Mouse (Mus musculus) liver, postnatal 0 days (tissue): ENCODE data around the gene Klk8. TPM values are rescaled to one million over a fixed set of nuclear protein-coding genes. Genes with fewer than 3 reads are reported as not detected.

Source experiments
- ATAC-seq: fragments of 200-750 bp; cut with Nextera tagmentation; 2 replicates; pipeline ENCODE4 v1.8.0; 2017; ENCODE audit warnings: mild to moderate bottlenecking, moderate library complexity
- DNase-seq: peaks from one replicate; pipeline ENCODE4 v3.0.0-alpha.2; 2016
- H3K27ac ChIP-seq: fragments of 300-500 bp; sonication (generic); 2 replicates; pipeline ENCODE4 v1.5.1; 2014; ENCODE audit warnings: antibody characterized with exemption, moderate library complexity, mild to moderate bottlenecking, low read depth
- H3K27me3 ChIP-seq: fragments of 300-500 bp; sonication (generic); 2 replicates; pipeline ENCODE4 v1.6.1; 2014; ENCODE audit warnings: low read length, control low read depth, mixed read lengths; ENCODE audit not compliant: insufficient read depth
- H3K36me3 ChIP-seq: fragments of 300-500 bp; sonication (generic); replicated peaks from 2 replicates; pipeline ENCODE4 v1.6.1; 2014; ENCODE audit warnings: mild to moderate bottlenecking, control low read depth, low read length, moderate library complexity, mixed read lengths; ENCODE audit not compliant: insufficient read depth
- H3K4me1 ChIP-seq: fragments of 300-500 bp; sonication (generic); 2 replicates; pipeline ENCODE4 v1.6.1; 2014; ENCODE audit warnings: antibody characterized with exemption, mild to moderate bottlenecking, control low read depth; ENCODE audit not compliant: insufficient read depth
- H3K4me2 ChIP-seq: fragments of 300-500 bp; sonication (generic); 2 replicates; pipeline ENCODE4 v1.6.1; 2014; ENCODE audit warnings: low read depth, mild to moderate bottlenecking, low read length, moderate library complexity, mixed read lengths
- H3K4me3 ChIP-seq: fragments of 300-500 bp; sonication (generic); 2 replicates; pipeline ENCODE4 v1.5.1; 2014; ENCODE audit warnings: low read depth, low read length
- H3K9ac ChIP-seq: fragments of 300-500 bp; sonication (generic); replicated peaks from 2 replicates; pipeline ENCODE4 v1.6.1; 2014; ENCODE audit warnings: mild to moderate bottlenecking, moderate library complexity
- H3K9me3 ChIP-seq: fragments of 300-500 bp; sonication (generic); 2 replicates; pipeline ENCODE4 v1.6.1; 2016; ENCODE audit warnings: mild to moderate bottlenecking, control low read depth, low read length, mixed read lengths
- CTCF ChIP-seq: sonication (generic); IDR thresholded peaks from 2 replicates; pipeline ENCODE4 v1.5.1; 2016; ENCODE audit warnings: antibody characterized with exemption, low read depth
- EP300 ChIP-seq: IDR thresholded peaks from 2 replicates; pipeline ENCODE4 v1.6.1; 2016; ENCODE audit warnings: antibody characterized with exemption, low read depth, mild to moderate bottlenecking
- WGBS: fragments of 180-500 bp; shearing (Covaris S2); extraction: QIAGEN DNeasy Blood & Tissue Kit; methylation state at CpG from one replicate; pipeline ENCODE4 v1.1.7; 2014; ENCODE audit not compliant: insufficient replicate concordance; 5-methylcytosine and 5-hydroxymethylcytosine counted together
- polyA plus RNA-seq: library from polyadenylated mRNA; unstranded; fragments of >200 nt; fragmentation: Nextera tagmentation; extraction: Ambion mirVana; gene quantifications from 2 replicates; pipeline ENCODE4 v1.2.1, GENCODE M21; 2015

Klk8 gene
- polyA plus RNA-seq = 2.2 and 3.2 TPM in 2 replicates

- Histone ChIP-seq H3K4me1 (peaks cover 10% of the 10 kb centered on the region), H3K9me3 (no peaks in the 10 kb centered on the region), H3K27me3 (peaks cover 21% of the 10 kb centered on the region), H3K4me2 (peak within 1 kb of the TSS; percentile 75), H3K4me3 (peak within 1 kb of the TSS; percentile 39), H3K36me3 (no peaks in the 10 kb centered on the region), H3K27ac (no peak within 1 kb of the TSS), H3K9ac (no peak within 1 kb of the TSS)
- ATAC-seq (peak; percentile 10; the same call in 1 of the 2 replicates), DNase-seq (peak; percentile 27)
- TF ChIP-seq EP300 = no peak
- no peak for TF ChIP-seq CTCF
- WGBS = under 1% methylated on average over 28 of the region's 28 CpGs
Measured at GRCm38 (mm10) chr7:43797333-43797769, at the start of gene Klk8. Gene Klk8 (plus strand): TSS chr7:43797577.

DNA sequence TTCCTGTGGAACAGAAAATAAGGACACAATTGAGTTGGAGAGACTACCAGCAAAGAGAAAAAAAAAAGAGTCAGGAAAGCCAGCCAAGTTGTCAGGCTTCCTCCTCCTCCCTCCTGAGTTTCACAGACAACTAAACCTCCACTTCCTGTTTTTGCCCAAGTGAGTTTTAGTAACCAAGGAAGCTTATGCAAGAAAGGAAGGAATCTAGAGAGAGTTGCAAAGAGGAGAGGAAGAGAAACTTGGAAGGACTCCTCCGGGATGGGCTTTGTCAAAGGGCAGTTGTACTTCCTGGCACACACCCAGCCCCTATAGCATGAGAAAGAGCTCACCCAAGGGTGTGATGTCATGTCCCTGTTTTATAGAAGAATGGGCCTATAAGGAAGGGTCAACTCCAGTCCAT is 49.6 kb upstream of the Klk8 start:
- Histone ChIP-seq H3K4me2 (no peak overlapping the region), H3K9me3 (no peaks in the 10 kb centered on the region), H3K27ac (no peak overlapping the region), H3K9ac (no peak overlapping the region), H3K4me3 (no peak overlapping the region), H3K36me3 (no peaks in the 10 kb centered on the region), H3K27me3 (no peaks in the 10 kb centered on the region), H3K4me1 (no peaks in the 10 kb centered on the region; the same call in 1 of the 2 replicates)
- DNase-seq (no peak), ATAC-seq (no peak)
- 19% methylated on average over 1 of the region's 1 CpGs for WGBS
- TF ChIP-seq CTCF (no peak), EP300 (no peak)

DNA sequence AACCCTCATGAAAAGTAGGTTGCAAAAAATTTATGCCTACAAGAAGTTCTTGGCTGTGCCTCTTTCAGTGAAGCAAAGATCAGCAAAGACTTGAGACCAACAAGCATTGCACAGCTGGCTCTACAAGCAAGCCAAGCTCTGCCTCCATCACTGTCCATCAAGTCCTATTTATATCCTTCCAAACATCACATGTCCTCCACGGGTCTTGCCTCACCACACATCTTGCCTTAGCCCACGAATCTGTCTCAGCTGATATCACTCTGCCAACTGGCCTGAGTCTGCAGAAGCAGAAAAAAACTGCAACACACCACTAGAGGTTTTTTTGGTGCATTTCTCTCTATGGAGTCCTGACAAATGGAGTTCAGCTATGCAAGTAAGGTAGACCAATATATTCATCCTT is 44.6 kb upstream of the Klk8 start:
- TF ChIP-seq CTCF (no peak), EP300 (no peak)
- ATAC-seq = no peak
- Histone ChIP-seq H3K27ac (no peak overlapping the region), H3K4me3 (no peak overlapping the region), H3K9ac (no peak overlapping the region), H3K4me1 (no peaks in the 10 kb centered on the region; the same call in 1 of the 2 replicates), H3K4me2 (no peak overlapping the region), H3K36me3 (no peaks in the 10 kb centered on the region), H3K9me3 (no peaks in the 10 kb centered on the region), H3K27me3 (no peaks in the 10 kb centered on the region)
- no peak for DNase-seq
- WGBS = 30% methylated on average over 2 of the region's 2 CpGs

- whole genome bisulfite sequencing = 47% methylated on average over 8 of the region's 8 CpGs
- Histone ChIP-seq H3K27me3 (no peaks in the 10 kb centered on the region), H3K9ac (no peak overlapping the region), H3K36me3 (no peaks in the 10 kb centered on the region), H3K4me1 (no peaks in the 10 kb centered on the region), H3K27ac (no peak overlapping the region), H3K9me3 (no peaks in the 10 kb centered on the region), H3K4me2 (no peak overlapping the region), H3K4me3 (no peak overlapping the region)
- TF ChIP-seq EP300 = no peak
- TF ChIP-seq CTCF = no peak
- DNase-seq (no peak), ATAC-seq (no peak)
Measured at GRCm38 (mm10) chr7:43766484-43766883, 30.9 kb upstream of the Klk8 start.

- Histone ChIP-seq H3K4me1 (no peaks in the 10 kb centered on the region), H3K9me3 (no peaks in the 10 kb centered on the region), H3K4me3 (no peak within 1 kb of the TSS), H3K27ac (no peak within 1 kb of the TSS), H3K9ac (no peak within 1 kb of the TSS), H3K36me3 (no peaks in the 10 kb centered on the region), H3K27me3 (no peaks in the 10 kb centered on the region), H3K4me2 (no peak within 1 kb of the TSS)
- no peak for ATAC-seq
- no peak for TF ChIP-seq CTCF
- no peak for TF ChIP-seq EP300
- no peak for DNase-seq
- WGBS = 55% methylated on average over 4 of the region's 4 CpGs
Measured at GRCm38 (mm10) chr7:43768597-43768996, 28.8 kb upstream of the Klk8 start, which contains the start of gene Klk12. Gene Klk12 (plus strand): TSS chr7:43768897.

GRCm38 (mm10) chr7:43769636-43770035 is 27.7 kb upstream of the Klk8 start:
- Histone ChIP-seq H3K9me3 (no peaks in the 10 kb centered on the region), H3K4me3 (no peak overlapping the region), H3K27ac (no peak overlapping the region), H3K27me3 (no peaks in the 10 kb centered on the region), H3K9ac (no peak overlapping the region), H3K4me1 (no peaks in the 10 kb centered on the region), H3K36me3 (no peaks in the 10 kb centered on the region), H3K4me2 (no peak overlapping the region)
- no peak for ATAC-seq
- no peak for TF ChIP-seq EP300
- TF ChIP-seq CTCF = no peak
- no peak for DNase-seq
- WGBS = 79% methylated on average over 8 of the region's 8 CpGs

DNA sequence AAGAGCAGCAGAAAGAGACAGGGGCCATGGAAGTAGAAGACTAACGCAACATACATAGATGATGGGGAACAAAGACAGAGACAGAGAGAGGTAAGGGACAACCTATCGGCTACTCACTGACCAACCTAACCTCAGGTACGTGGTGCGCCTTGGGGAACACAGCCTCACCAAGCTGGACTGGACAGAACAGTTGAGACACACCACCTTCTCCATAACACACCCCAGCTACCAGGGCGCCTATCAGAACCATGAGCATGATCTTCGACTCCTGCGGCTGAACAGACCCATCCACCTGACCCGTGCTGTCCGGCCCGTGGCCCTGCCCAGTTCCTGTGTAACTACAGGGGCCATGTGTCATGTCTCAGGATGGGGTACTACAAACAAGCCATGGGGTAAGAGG is 26.7 kb upstream of the Klk8 start:
- Histone ChIP-seq H3K9me3 (no peaks in the 10 kb centered on the region), H3K4me1 (no peaks in the 10 kb centered on the region), H3K4me3 (no peak overlapping the region), H3K9ac (no peak overlapping the region), H3K27me3 (no peaks in the 10 kb centered on the region), H3K36me3 (no peaks in the 10 kb centered on the region), H3K27ac (no peak overlapping the region), H3K4me2 (no peak overlapping the region)
- TF ChIP-seq EP300 (no peak), CTCF (no peak)
- DNase-seq (no peak), ATAC-seq (no peak)
- 83% methylated on average over 10 of the region's 10 CpGs for WGBS
